In genomic region chr5:45007930-45008329, GRCm38 (mm10) we compare ENCODE assay signal across 24 mouse cellular contexts.
DNase-seq lines count a peak whose midpoint lies in the region; ATAC-seq and TF ChIP-seq lines count a peak whose summit lies in the region.
"Had no signal": no experiment of that assay in that cellular context is flagged by ENCODE, and none has a peak within 500 bp of the region (broad histone marks: within the 10 kb centered on the region; RNA-seq: fewer than 3 reads in every experiment).

No protein-coding gene starts in this region.

- no peaks in the 10 kb centered on the region for H3K9me3 ChIP-seq in forebrain, embryonic 11.5 days (ENCODE audit: control insufficient read depth, low read length)
- no peaks in the 10 kb centered on the region for H3K9me3 ChIP-seq in forebrain, embryonic 10.5 days
- no peaks in the 10 kb centered on the region for H3K9me3 ChIP-seq in forebrain, embryonic 14.5 days (replicated peaks; ENCODE audit: control insufficient read depth, low read length)
- H3K9me3 ChIP-seq in hindbrain, postnatal 0 days (ENCODE audit: low read length): no peaks in the 10 kb centered on the region
- H3K9me3 ChIP-seq in heart, embryonic 12.5 days (replicated peaks): no peaks in the 10 kb centered on the region
- H3K9me3 ChIP-seq: heart, embryonic 10.5 days had no signal

- H3K4me3 ChIP-seq in forebrain, embryonic 11.5 days (ENCODE audit: low read depth, low read length): no peak overlapping the region
- no peak overlapping the region for H3K4me3 ChIP-seq in forebrain, embryonic 10.5 days
- H3K4me3 ChIP-seq in forebrain, embryonic 14.5 days (ENCODE audit: low read depth, low read length): no peak overlapping the region
- no peak overlapping the region for H3K4me3 ChIP-seq in hindbrain, postnatal 0 days (ENCODE audit: low read length)
- no peak overlapping the region for H3K4me3 ChIP-seq in heart, embryonic 12.5 days
- H3K4me3 ChIP-seq: heart, embryonic 10.5 days; left cerebral cortex, adult 2 months; myocyte had no signal

- TF ChIP-seq POLR2A in brain, embryonic 14.5 days (IDR thresholded peaks at IDR 0.05; ENCODE audit: borderline replicate concordance, extremely low read depth, insufficient read depth, insufficient read length, poor library complexity, severe bottlenecking): no peak

- H3K4me1 ChIP-seq in forebrain, embryonic 11.5 days (replicated peaks; ENCODE audit: control insufficient read depth, insufficient read depth, low read length): no peaks in the 10 kb centered on the region
- H3K4me1 ChIP-seq in forebrain, embryonic 10.5 days: peaks cover 9% of the 10 kb centered on the region
- no peaks in the 10 kb centered on the region for H3K4me1 ChIP-seq in forebrain, embryonic 14.5 days (ENCODE audit: control insufficient read depth, insufficient read depth, low read length)
- H3K4me1 ChIP-seq in hindbrain, postnatal 0 days (ENCODE audit: insufficient read depth, low read length): no peaks in the 10 kb centered on the region
- H3K4me1 ChIP-seq in heart, embryonic 12.5 days (replicated peaks): no peaks in the 10 kb centered on the region
- H3K4me1 ChIP-seq: heart, embryonic 10.5 days had no signal

- no peak overlapping the region for H3K27ac ChIP-seq in forebrain, embryonic 11.5 days (ENCODE audit: low read depth, low read length)
- no peak overlapping the region for H3K27ac ChIP-seq in forebrain, embryonic 10.5 days
- no peak overlapping the region for H3K27ac ChIP-seq in forebrain, embryonic 14.5 days (ENCODE audit: low read depth, low read length)
- no peak overlapping the region for H3K27ac ChIP-seq in hindbrain, postnatal 0 days
- H3K27ac ChIP-seq in heart, embryonic 12.5 days (ENCODE audit: poor library complexity, severe bottlenecking): no peak overlapping the region
- H3K27ac ChIP-seq: heart, embryonic 10.5 days; left cerebral cortex, adult 2 months had no signal

- no peak overlapping the region for H3K4me2 ChIP-seq in forebrain, embryonic 11.5 days (ENCODE audit: low read depth, low read length, severe bottlenecking)
- no peak overlapping the region for H3K4me2 ChIP-seq in forebrain, embryonic 14.5 days (ENCODE audit: low read length)
- H3K4me2 ChIP-seq in hindbrain, postnatal 0 days (ENCODE audit: low read depth, low read length): no peak overlapping the region
- H3K4me2 ChIP-seq in heart, embryonic 12.5 days: no peak overlapping the region
- H3K4me2 ChIP-seq: liver, embryonic 11.5 days had no signal

- no peak overlapping the region for H3K9ac ChIP-seq in forebrain, embryonic 11.5 days (ENCODE audit: low read length)
- H3K9ac ChIP-seq in forebrain, embryonic 14.5 days (ENCODE audit: low read length): no peak overlapping the region
- no peak overlapping the region for H3K9ac ChIP-seq in hindbrain, postnatal 0 days (replicated peaks; ENCODE audit: low read length)
- no peak overlapping the region for H3K9ac ChIP-seq in heart, embryonic 12.5 days

- ATAC-seq in forebrain, embryonic 11.5 days (replicated peaks; ENCODE audit: low FRiP score): peak; percentile 44
- ATAC-seq in forebrain, embryonic 14.5 days: peak; percentile 94
- ATAC-seq in hindbrain, postnatal 0 days: no peak
- no peak for ATAC-seq in monocyte, adult 5-6 weeks (replicated peaks; ENCODE audit: insufficient number of reproducible peaks, low FRiP score, low TSS enrichment, poor library complexity, severe bottlenecking)
- ATAC-seq in heart, embryonic 12.5 days (ENCODE audit: insufficient number of reproducible peaks, low FRiP score): no peak
- ATAC-seq: inflammation-experienced regulatory T-cells, adult 6 months had no signal

- WGBS in forebrain, embryonic 11.5 days: 26% methylated on average over 2 of the region's 2 CpGs
- WGBS in forebrain, embryonic 10.5 days: 42% methylated on average over 2 of the region's 2 CpGs
- WGBS in forebrain, embryonic 14.5 days: 3% methylated on average over 2 of the region's 2 CpGs
- WGBS in hindbrain, postnatal 0 days: 28% methylated on average over 2 of the region's 2 CpGs
- WGBS in heart, embryonic 12.5 days: 70% methylated on average over 2 of the region's 2 CpGs

- no peaks in the 10 kb centered on the region for H3K27me3 ChIP-seq in forebrain, embryonic 11.5 days (ENCODE audit: control insufficient read depth, insufficient read depth, low read length)
- no peaks in the 10 kb centered on the region for H3K27me3 ChIP-seq in forebrain, embryonic 10.5 days (ENCODE audit: poor library complexity, severe bottlenecking)
- H3K27me3 ChIP-seq in forebrain, embryonic 14.5 days (replicated peaks; ENCODE audit: control insufficient read depth, insufficient read depth, low read length): no peaks in the 10 kb centered on the region
- no peaks in the 10 kb centered on the region for H3K27me3 ChIP-seq in hindbrain, postnatal 0 days (ENCODE audit: insufficient read depth, low read length)
- no peaks in the 10 kb centered on the region for H3K27me3 ChIP-seq in heart, embryonic 12.5 days (replicated peaks)
- H3K27me3 ChIP-seq: CH12.LX had no signal

- no peak for DNase-seq in forebrain, embryonic 11.5 days (ENCODE audit: low spot score)
- no peak for DNase-seq in forebrain, embryonic 10.5 days (ENCODE audit: extremely low spot score, low spot score)
- DNase-seq in brain, embryonic 14.5 days (ENCODE audit: low read depth): peak; percentile 94
- peak; percentile 90 for DNase-seq in forebrain, embryonic 14.5 days (ENCODE audit: low spot score)
- DNase-seq in hindbrain, postnatal 0 days (ENCODE audit: low spot score): peak; percentile 64
- no peak for DNase-seq in thymus, adult 18-20 months
- DNase-seq: adrenal gland, postnatal 36 days; cerebellum, adult 9-11 months; heart, postnatal 14 days; kidney, adult 8-10 months; kidney, postnatal 36 days; lung, adult 18-20 months; lung, postnatal 14 days; retina, postnatal 1 day; right cerebral cortex, postnatal 4 days; thymus, postnatal 36 days had no signal

- no peak for TF ChIP-seq CTCF in brain, embryonic 14.5 days (IDR thresholded peaks at IDR 0.05; ENCODE audit: borderline replicate concordance, extremely low read depth, insufficient read depth, insufficient read length)
- no peak for TF ChIP-seq CTCF in hindbrain, postnatal 0 days (IDR thresholded peaks at IDR 0.05; ENCODE audit: low read depth)

- no peaks in the 10 kb centered on the region for H3K36me3 ChIP-seq in forebrain, embryonic 11.5 days (ENCODE audit: control insufficient read depth, insufficient read depth, low read length)
- H3K36me3 ChIP-seq in forebrain, embryonic 10.5 days (replicated peaks): no peaks in the 10 kb centered on the region
- H3K36me3 ChIP-seq in forebrain, embryonic 14.5 days (ENCODE audit: control insufficient read depth, insufficient read depth, low read length): no peaks in the 10 kb centered on the region
- H3K36me3 ChIP-seq in hindbrain, postnatal 0 days (ENCODE audit: insufficient read depth, low read length): no peaks in the 10 kb centered on the region
- no peaks in the 10 kb centered on the region for H3K36me3 ChIP-seq in heart, embryonic 12.5 days
- H3K36me3 ChIP-seq: heart, embryonic 10.5 days had no signal

Comparison
In these comparisons a context has a peak if more than half of its experiments do, and no peak if none do; other contexts are left out.
1. DNase-seq: peak in brain, embryonic 14.5 days (single experiment), forebrain, embryonic 14.5 days (single experiment) and hindbrain, postnatal 0 days (single experiment); none in forebrain, embryonic 11.5 days (single experiment), forebrain, embryonic 10.5 days (single experiment) and thymus, adult 18-20 months (0 of 2).
2. ATAC-seq: peak in forebrain, embryonic 11.5 days (single experiment) and forebrain, embryonic 14.5 days (single experiment); none in hindbrain, postnatal 0 days (single experiment), monocyte, adult 5-6 weeks (single experiment) and heart, embryonic 12.5 days (single experiment).